Mouse (Mus musculus) monocyte, adult 2 months (primary cell): ENCODE data around the gene Pank4.

ENCODE experiments used
- DNase-seq, 2 experiments: peaks; one replicate each; pipeline ENCODE4 v3.0.0; 2022; ENCODE audit warnings: low spot score in 2 of 2, low read depth in 1 of 2

Gene Pank4

DNA sequence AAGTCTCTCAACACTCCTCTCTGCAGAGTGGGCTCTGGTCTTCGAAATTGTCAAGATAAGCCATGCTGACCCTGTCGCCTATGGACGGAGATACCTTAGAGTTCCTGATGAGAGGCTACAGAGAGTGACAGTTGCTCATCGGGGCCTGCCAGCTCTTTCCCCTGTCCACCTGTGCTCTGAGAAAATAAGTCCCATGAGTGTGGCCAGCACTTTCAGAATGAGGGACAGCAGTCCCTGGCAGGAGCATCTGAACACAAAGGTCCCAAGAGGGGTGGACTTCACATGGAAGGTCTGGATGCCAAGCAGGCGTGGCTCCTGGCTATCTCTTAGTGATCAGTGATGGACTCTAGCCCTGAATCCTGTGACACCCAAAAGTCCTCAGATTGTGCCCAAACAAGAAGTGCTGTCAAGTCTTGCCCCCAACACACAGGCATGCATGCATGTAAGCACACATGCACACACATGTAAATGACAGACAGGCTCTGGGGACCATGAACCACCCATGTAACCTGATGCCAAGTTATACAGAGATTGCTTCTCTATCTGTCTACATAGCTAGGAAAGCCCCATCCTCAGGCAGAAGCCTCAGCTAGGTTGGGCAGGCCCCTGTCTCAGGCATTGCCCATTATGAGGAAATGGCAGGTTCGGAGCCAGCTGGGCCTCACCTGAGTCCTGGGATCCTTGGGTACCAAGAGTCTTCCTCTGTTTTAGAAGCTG is 20.4 kb upstream of the Pank4 start:
- DNase-seq, result no peak

GRCm38 (mm10) chr4:154944121-154944590 is 19.8 kb upstream of the Pank4 start:
- DNase-seq, result peak; percentile 45 to 72

- no peak for DNase-seq
Observed at GRCm38 (mm10) chr4:154946319-154946718, 17.6 kb upstream of the Pank4 start.

DNA sequence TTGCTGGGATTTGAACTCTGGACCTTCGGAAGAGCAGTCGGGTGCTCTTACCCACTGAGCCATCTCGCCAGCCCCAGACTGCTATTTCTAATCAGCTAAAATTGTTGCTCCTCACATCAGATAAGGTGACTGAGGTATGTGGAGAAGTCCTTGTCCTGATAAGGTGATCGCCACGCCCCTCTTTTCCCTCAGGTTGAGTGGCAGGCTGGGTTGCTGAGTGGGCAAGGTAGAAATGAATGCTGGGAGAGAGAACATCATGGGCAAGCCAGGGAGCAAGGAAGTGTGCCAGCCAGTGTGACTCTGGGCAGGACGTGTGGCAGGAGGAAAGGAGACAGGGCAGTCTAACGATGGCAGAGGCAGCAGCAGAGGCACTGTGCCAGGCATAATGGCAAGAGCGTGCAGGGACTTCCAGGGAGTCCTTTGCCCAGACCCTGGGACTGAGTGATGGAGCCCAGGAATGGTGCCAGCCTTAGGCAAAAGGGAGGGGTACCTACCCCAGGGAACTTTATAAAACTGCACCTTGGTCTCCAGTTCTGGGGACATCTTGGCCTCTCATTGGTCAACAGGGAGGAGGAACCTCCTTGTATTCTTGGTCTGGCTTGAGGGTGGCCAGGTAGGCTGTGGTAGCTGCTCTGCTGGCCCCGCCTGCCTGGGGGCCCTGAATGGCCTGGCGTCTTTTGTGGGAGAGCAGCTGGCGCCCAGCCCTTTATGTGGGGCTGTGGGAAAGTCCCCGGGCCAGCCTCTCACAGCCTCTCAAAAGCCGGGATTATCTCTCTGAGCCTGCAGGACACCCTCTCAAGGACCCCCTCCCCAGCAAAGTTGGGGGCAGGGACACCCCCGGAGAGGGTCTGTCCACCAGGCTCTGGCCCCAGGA is 15.6 kb upstream of the Pank4 start:
- no peak for DNase-seq

GRCm38 (mm10) chr4:154948940-154949588 is 14.9 kb upstream of the Pank4 start:
- DNase-seq, result no peak

- DNase-seq, result no peak
Observed at GRCm38 (mm10) chr4:154949589-154949982, 14.3 kb upstream of the Pank4 start.

GRCm38 (mm10) chr4:154952461-154953241 is 11.3 kb upstream of the Pank4 start:
- DNase-seq, result no peak

DNA sequence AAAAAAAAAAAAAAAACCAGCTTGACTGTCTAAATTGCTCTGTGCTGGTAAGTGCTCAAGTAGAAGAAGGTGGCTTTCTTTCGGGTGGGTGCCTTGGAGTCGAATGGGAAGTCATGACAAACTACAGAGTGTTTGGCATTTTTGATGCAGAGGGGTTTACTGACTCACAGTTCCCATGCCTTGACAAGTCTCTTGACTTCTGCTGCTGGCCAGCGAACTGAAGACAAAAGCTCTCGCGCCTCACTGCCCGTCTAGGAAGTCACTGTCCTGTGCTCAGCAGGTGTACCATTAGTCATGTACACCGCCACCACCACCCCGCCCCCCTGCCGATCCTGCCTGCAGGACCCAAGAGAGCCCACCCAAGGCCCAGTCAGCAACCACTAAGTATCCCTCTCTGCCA is 7.3 kb upstream of the Pank4 start:
- no peak for DNase-seq

GRCm38 (mm10) chr4:154957289-154957993 is 6.5 kb upstream of the Pank4 start:
- no peak for DNase-seq

DNA sequence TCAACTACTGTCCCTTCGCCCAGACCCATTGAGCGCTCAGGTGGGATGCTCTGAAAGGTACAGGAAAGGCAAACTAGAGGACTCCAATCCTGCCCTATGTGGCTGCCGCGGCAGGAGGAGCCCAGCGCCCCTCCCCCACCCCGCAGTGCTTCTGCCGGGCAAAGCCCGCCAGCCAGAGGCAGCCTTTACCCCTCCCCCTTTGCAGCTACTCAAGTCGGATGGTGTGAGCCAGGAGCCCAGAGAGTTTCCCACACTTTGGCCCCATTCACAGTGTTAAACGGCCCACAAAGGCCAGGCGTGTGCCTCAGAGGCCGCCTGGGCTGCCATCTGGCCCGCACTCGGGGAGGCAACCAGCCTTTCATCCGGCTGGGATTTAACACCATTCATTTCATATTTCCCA is 5.8 kb upstream of the Pank4 start:
- DNase-seq, result no peak

DNA sequence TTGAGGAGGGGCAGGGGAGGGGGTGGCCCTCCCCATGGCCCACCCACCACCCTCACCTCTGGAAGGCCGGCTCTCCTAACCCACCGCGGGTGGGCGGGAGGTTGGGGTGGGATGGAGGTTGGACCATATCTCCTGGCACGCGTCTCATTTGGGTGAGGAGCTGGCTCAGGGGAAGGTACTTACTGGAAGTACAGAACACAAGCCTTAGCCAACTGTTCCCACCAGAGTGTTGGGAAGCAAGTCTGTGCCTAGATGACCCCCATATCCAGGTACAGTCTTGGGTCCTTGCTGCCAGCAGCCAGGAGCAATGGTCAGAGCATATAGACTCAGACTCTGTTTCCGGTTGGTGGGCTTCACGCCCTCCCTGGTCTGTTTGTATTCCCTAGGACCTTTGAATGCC is 5.3 kb upstream of the Pank4 start:
- no peak for DNase-seq

GRCm38 (mm10) chr4:154960021-154960689 is 3.8 kb upstream of the Pank4 start:
- no peak for DNase-seq

- no peak for DNase-seq
Observed at GRCm38 (mm10) chr4:154960690-154961225, 3.2 kb upstream of the Pank4 start, which contains the start of gene Hes5. Hes5 (plus strand) TSS chr4:154960923.

- peak in 1 of 2 experiments; percentile 29 for DNase-seq
Observed at GRCm38 (mm10) chr4:154961226-154961738, 2.6 kb upstream of the Pank4 start.

- peak in 1 of 2 experiments; percentile 29 for DNase-seq
Observed at GRCm38 (mm10) chr4:154961911-154962310, 2.0 kb upstream of the Pank4 start.

- no peak for DNase-seq
Observed at GRCm38 (mm10) chr4:154962683-154963082, 1.2 kb upstream of the Pank4 start.

GRCm38 (mm10) chr4:154963190-154963836 is 610 bp upstream of the Pank4 start:
- DNase-seq, result no peak

- DNase-seq, result no peak
Observed at GRCm38 (mm10) chr4:154964581-154965235, 785 bp downstream of the Pank4 start.
